Mouse (Mus musculus): ENCODE measurements around the gene Isy1.

GRCm38 (mm10) chr6:87853446-87853845 lies 14.8 kb upstream of the Isy1 start:
- TF ChIP-seq POLR2A (IDR thresholded peaks at IDR 0.05; ENCODE audit: borderline replicate concordance, insufficient read depth, low read length) (no peak), CTCF (IDR thresholded peaks at IDR 0.05; ENCODE audit: borderline replicate concordance, insufficient read depth, low read depth, low read length) (no peak)
